Mouse (Mus musculus): ENCODE results near the gene Slc35f4. TPM values are rescaled to one million over a fixed set of nuclear protein-coding genes. Genes with fewer than 3 reads are reported as not detected.

Gene Slc35f4
- total and polyA plus RNA-seq, 2 experiments from 2014 or later = 25.4 to 25.5 TPM

GRCm38 (mm10) chr14:49265286-49266002 lies 260.4 kb downstream of the Slc35f4 start:
- Histone ChIP-seq H3K4me3 (ENCODE audit: low read length) (no peak overlapping the region), H3K9ac (replicated peaks; ENCODE audit: low read length) (no peak overlapping the region), H3K4me2 (ENCODE audit: low read depth, low read length) (no peak overlapping the region), H3K36me3 (ENCODE audit: insufficient read depth, low read length) (no peaks in the 10 kb centered on the region), H3K9me3 (ENCODE audit: low read length) (no peaks in the 10 kb centered on the region), H3K4me1 (ENCODE audit: insufficient read depth, low read length) (no peaks in the 10 kb centered on the region), H3K27me3 (ENCODE audit: insufficient read depth, low read length) (no peaks in the 10 kb centered on the region), H3K27ac (no peak overlapping the region)
- TF ChIP-seq CTCF (IDR thresholded peaks at IDR 0.05; ENCODE audit: low read depth) = no peak
- no peak for ATAC-seq
- DNase-seq (ENCODE audit: low spot score) = no peak
- WGBS = 77% methylated on average over 5 of the region's 5 CpGs

Small RNA genes lying within 50 kb of the gene (microRNA-seq; reads per million reads assigned to microRNA genes)
- gene Gm22949 = 0 reads per million in 2 experiments
